Mouse (Mus musculus) G1E (cell line): ENCODE results near the gene Fam19a5. TPM values are rescaled to one million over a fixed set of nuclear protein-coding genes. Genes with fewer than 3 reads are reported as not detected.

ENCODE experiments used
- ATAC-seq: 2 replicates; pipeline ENCODE4 v1.8.0; 2016; ENCODE audit warnings: mild to moderate bottlenecking; ENCODE audit not compliant: insufficient number of reproducible peaks, poor library complexity, low FRiP score, severe bottlenecking; ENCODE audit errors: extremely low read depth
- DNase-seq: peaks from one replicate; pipeline ENCODE4 v3.0.0; 2012; ENCODE audit warnings: low spot score
- H3K27me3 ChIP-seq: 2 replicates; pipeline ENCODE4 v1.6.1; 2012; ENCODE audit warnings: mild to moderate bottlenecking, low read length, inconsistent platforms; ENCODE audit not compliant: insufficient read depth
- H3K36me3 ChIP-seq: replicated peaks from 2 replicates; pipeline ENCODE3; 2012; ENCODE audit warnings: mild to moderate bottlenecking, inconsistent platforms
- H3K4me1 ChIP-seq: 2 replicates; pipeline ENCODE4 v1.6.1; 2012; ENCODE audit warnings: low read depth, low read length, inconsistent platforms, mixed read lengths; ENCODE audit not compliant: insufficient read depth
- H3K4me3 ChIP-seq: 2 replicates; pipeline ENCODE4 v1.5.1; 2012; ENCODE audit warnings: low read depth, mild to moderate bottlenecking, inconsistent platforms, low read length, moderate library complexity, mixed read lengths
- H3K9me3 ChIP-seq: replicated peaks from 2 replicates; pipeline ENCODE4 v1.6.1; 2012; ENCODE audit warnings: inconsistent platforms
- CTCF ChIP-seq: IDR thresholded peaks from 2 replicates; pipeline ENCODE4 v1.5.1; 2012; ENCODE audit warnings: low read depth, low read length, inconsistent platforms, mixed read lengths
- GATA1 ChIP-seq: IDR thresholded peaks from 2 replicates; pipeline ENCODE4 v1.6.1; 2012; ENCODE audit warnings: borderline replicate concordance, low read length, inconsistent platforms, mixed read lengths
- GATA2 ChIP-seq: IDR thresholded peaks from 2 replicates; pipeline ENCODE4 v1.6.1; 2012; ENCODE audit warnings: low read depth, low read length, inconsistent platforms, borderline replicate concordance
- POLR2AphosphoS5 ChIP-seq: IDR thresholded peaks from 2 replicates; pipeline ENCODE4 v1.6.1; 2012; ENCODE audit warnings: low read depth, low read length, inconsistent platforms; ENCODE audit not compliant: insufficient replicate concordance
- TAL1 ChIP-seq: conservative IDR thresholded peaks from 2 replicates; pipeline ENCODE4 v1.6.1; 2012; ENCODE audit warnings: low read depth, low read length, inconsistent platforms, mixed read lengths
- polyA plus RNA-seq: library from polyadenylated mRNA; stranded (reverse); fragments of >175 nt; gene quantifications from 2 replicates; pipeline ENCODE4 v1.2.3, GENCODE M21; 2012
- total RNA-seq, 2 experiments: library from RNA; stranded (forward) in 1 of 2; stranded (reverse) in 1 of 2; fragments of 200-1000 nt in 1 of 2; fragments of >200 nt in 1 of 2; fragmentation: Nextera tagmentation in 1 of 2; gene quantifications; 2 replicates each; pipeline ENCODE4 v1.2.3; 2014 to 2017

Fam19a5 gene
- total and polyA plus RNA-seq, 3 experiments = not detected

DNA sequence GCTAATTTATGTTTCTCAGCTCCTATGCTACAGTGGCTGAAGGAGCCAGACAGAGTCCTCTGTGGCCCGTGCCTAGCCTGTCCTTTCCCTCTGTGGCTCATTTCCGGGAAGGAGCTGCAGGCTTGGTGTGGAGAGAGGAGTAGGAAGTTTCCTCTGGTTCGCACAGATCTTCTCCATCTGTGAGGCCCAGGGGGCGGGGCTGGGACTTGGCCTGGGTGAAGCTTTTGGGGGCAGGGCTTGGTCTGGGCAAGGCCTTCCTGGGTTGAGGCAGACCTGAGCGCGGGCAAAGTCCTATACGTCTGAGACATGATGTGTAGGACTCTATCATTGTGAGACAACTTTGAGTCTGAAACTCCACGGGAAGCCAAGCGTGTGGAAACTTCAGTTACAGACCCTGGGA lies 11.7 kb downstream of the Fam19a5 start:
- DNase-seq (no peak), ATAC-seq (no peak)
- H3K4me3 ChIP-seq = no peak overlapping the region
- no peaks in the 10 kb centered on the region for H3K27me3 ChIP-seq
- no peaks in the 10 kb centered on the region for H3K4me1 ChIP-seq
- no peak for TF ChIP-seq POLR2AphosphoS5
- no peaks in the 10 kb centered on the region for H3K36me3 ChIP-seq
- H3K9me3 ChIP-seq = peaks cover 88% of the 10 kb centered on the region

DNA sequence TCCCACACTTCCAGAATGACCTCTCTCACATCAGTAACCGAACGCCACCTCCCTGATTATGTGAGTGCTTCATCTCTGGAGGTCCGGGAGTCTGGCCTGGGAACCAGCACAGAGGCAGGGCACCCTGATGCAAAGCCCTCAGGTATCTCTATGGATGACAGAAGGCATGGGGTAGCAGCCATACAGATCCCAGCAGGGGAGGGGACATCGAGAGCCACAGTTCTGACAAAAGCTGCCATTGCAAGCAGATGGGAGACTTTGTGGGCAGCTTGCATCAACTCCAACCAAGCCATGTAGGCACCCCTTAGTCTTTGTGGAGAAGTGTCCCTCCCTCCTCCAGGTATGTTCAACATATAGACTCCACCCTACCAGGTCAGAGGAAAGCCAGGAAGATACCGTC lies 20.2 kb downstream of the Fam19a5 start:
- Histone ChIP-seq H3K36me3 (no peaks in the 10 kb centered on the region), H3K9me3 (peaks cover 86% of the 10 kb centered on the region), H3K4me3 (no peak overlapping the region), H3K27me3 (no peaks in the 10 kb centered on the region), H3K4me1 (no peaks in the 10 kb centered on the region)
- DNase-seq (no peak), ATAC-seq (no peak)
- TF ChIP-seq GATA1 = no peak
- no peak for TF ChIP-seq TAL1
- no peak for TF ChIP-seq GATA2
- no peak for TF ChIP-seq POLR2AphosphoS5
- no peak for TF ChIP-seq CTCF

DNA sequence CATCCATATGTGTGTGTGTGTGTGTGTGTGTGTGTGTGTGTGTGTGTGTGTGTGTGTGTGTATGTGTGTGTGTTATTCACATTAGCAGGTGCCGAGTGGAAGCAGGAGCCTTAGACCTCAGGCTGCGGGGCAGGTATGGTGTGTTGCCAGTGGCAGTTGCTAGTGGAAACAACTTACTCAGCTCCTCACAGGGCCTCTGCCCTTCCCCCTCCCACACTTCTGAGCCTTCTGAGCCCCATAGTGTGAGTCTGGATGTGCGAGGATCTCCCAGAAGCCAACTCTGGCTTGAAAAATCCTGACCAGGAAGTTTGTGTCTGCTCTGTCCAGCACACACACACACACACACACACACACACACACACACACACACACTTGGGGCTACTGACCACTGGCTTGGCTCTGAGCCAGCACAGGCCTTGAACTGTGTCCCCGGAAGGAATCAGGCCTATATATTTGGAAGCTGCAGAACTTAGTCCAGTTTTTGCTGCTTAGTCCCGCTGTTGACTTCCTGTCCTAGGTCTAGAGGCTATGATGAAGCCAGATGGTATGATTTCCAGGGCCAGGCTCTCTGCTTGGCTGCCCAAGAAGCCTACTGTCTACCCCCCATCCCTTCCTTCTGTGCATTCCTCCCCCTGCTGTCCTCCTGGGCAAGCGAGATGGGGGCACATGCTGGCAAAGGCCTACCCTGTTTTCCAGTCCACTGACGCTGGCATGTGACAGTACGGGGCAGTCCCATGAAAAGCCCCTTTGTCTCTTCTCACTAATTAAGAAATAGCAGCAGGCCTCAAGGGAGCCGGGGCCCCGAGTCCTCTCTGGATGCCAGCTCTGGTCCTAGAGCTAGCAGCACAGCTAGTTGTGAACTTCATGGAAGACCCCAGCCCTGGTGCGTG lies 22.2 kb downstream of the Fam19a5 start:
- ATAC-seq = no peak
- Histone ChIP-seq H3K4me1 (no peaks in the 10 kb centered on the region), H3K4me3 (no peak overlapping the region), H3K27me3 (no peaks in the 10 kb centered on the region), H3K36me3 (no peaks in the 10 kb centered on the region), H3K9me3 (peaks cover 87% of the 10 kb centered on the region)
- no peak for DNase-seq
- TF ChIP-seq GATA1 (no peak), GATA2 (no peak), TAL1 (no peak), POLR2AphosphoS5 (no peak), CTCF (no peak)

DNA sequence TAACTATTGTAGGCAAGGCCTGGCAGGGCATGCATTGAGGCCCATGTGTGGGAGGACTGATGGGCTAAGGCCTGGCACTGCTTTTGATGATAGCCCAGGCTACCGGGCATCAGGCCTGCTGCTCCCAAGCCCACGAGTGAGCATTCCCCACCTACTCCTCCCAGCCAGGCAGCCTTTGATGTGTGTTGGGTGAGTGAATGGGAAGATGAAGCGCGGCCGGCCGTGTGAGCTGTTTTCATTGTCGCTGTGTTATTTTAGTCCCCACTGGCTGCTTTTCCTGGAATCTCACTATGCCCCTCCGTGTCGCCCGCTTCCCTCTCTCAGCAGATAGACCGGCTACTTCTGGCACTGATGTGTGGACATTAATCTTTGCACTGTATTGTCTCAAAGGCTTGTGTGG lies 26.1 kb downstream of the Fam19a5 start:
- Histone ChIP-seq H3K4me3 (no peak overlapping the region), H3K4me1 (no peaks in the 10 kb centered on the region), H3K27me3 (no peaks in the 10 kb centered on the region), H3K36me3 (no peaks in the 10 kb centered on the region), H3K9me3 (peaks cover 94% of the 10 kb centered on the region)
- DNase-seq = no peak
- ATAC-seq = no peak
- TF ChIP-seq GATA1 (no peak), TAL1 (no peak), CTCF (no peak), GATA2 (no peak), POLR2AphosphoS5 (no peak)

DNA sequence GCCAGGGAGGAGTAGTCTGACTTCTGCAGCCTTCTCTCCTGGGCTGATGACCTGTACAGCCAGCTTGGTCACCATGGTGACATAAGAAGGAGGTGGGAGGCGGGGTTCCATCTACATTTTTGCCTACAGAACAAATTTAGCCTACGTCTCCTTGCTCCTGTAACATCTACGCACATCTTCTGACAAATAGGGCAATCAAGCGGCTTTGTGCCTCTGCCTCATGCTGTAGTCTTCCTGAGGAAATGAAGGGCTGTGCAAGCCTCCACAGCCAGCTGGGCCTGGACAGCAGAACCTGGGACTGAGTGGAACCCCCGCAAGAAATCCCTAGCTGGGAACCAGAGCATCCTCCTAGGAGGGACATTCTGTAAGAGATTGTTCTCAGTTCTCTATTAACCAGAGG lies 35.8 kb downstream of the Fam19a5 start:
- H3K27me3 ChIP-seq = no peaks in the 10 kb centered on the region

DNA sequence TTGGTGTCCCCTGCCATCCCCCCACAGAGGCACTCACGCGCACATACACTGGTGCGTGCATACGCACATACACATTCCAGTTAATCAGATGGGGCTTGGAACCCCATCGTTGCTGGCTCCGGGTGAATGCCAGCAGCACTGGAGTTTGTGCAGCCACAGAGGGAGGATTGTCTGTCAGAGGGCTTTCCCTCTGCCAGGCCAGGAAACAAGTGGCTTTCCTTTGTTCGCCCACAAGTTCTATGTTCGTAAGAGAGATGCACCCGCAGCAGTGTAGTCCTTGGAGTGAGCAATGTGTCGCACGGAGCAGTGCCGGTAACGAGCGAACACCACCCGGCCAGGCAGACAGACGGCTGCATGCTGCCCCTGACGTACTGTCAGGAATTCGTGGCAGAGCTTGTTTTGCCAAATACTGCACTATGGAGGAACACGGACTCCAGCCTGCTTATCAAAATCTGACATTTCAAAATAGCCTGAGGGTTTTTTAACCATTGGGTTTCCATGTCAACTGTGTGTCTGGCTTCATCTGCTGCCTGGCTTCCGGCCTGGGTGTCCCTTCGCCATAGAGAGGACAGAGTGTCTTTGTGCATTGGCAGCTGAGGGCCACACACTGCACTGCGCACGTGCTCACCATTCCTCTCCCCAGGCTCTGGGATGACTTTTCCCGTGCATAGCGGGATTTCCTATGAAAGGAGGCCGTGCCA lies 40.0 kb downstream of the Fam19a5 start:
- no peak for DNase-seq
- H3K4me1 ChIP-seq = no peaks in the 10 kb centered on the region

More for the DNA sequence above, 35.8 kb downstream of the Fam19a5 start:
- H3K9me3 ChIP-seq = peaks cover 84% of the 10 kb centered on the region
- DNase-seq (no peak), ATAC-seq (no peak)
- no peaks in the 10 kb centered on the region for H3K36me3 ChIP-seq
- TF ChIP-seq GATA1 = no peak
- no peak overlapping the region for H3K4me3 ChIP-seq
- no peaks in the 10 kb centered on the region for H3K4me1 ChIP-seq

More for the DNA sequence above, 40.0 kb downstream of the Fam19a5 start:
- H3K9me3 ChIP-seq = peaks cover 83% of the 10 kb centered on the region
- H3K36me3 ChIP-seq = no peaks in the 10 kb centered on the region
- no peak for ATAC-seq
- no peaks in the 10 kb centered on the region for H3K27me3 ChIP-seq
- no peak for TF ChIP-seq TAL1
- TF ChIP-seq CTCF = no peak
- TF ChIP-seq GATA2 = no peak
- TF ChIP-seq GATA1 = no peak
- TF ChIP-seq POLR2AphosphoS5 = no peak
- H3K4me3 ChIP-seq = no peak overlapping the region
